Mouse (Mus musculus): Measurements from ENCODE around the gene Elmo1. TPM values are rescaled to one million over a fixed set of nuclear protein-coding genes. Genes with fewer than 3 reads are reported as not detected.

The Elmo1 gene
- polyA plus RNA-seq, 1 experiment, result 56.1 TPM

- TF ChIP-seq POLR2A (IDR thresholded peaks at IDR 0.05; ENCODE audit: extremely low read depth, insufficient read depth, low read length), result no peak
- Histone ChIP-seq H3K4me3 (ENCODE audit: insufficient read depth, low read length) (no peak overlapping the region), H3K4me1 (ENCODE audit: control insufficient read depth, insufficient read depth, low read length) (peaks cover 2% of the 10 kb centered on the region), H3K27ac (ENCODE audit: insufficient read depth, low read length) (no peak overlapping the region)
These were observed 217.0 kb downstream of the Elmo1 start for GRCm38 (mm10) chr13:20307381-20307780.

- Histone ChIP-seq H3K4me1 (ENCODE audit: control insufficient read depth, insufficient read depth, low read length) (peaks cover 1% of the 10 kb centered on the region; the same call in 1 of the 2 replicates), H3K4me3 (ENCODE audit: insufficient read depth, low read length) (no peak overlapping the region), H3K27ac (ENCODE audit: insufficient read depth, low read length) (no peak overlapping the region)
- TF ChIP-seq POLR2A (IDR thresholded peaks at IDR 0.05; ENCODE audit: extremely low read depth, insufficient read depth, low read length) (no peak), CTCF (IDR thresholded peaks at IDR 0.05; ENCODE audit: extremely low read depth, insufficient read depth, low read length) (peak; percentile 91)
These were observed 221.2 kb downstream of the Elmo1 start for GRCm38 (mm10) chr13:20311612-20312011.

GRCm38 (mm10) chr13:20313345-20313744 lies 222.9 kb downstream of the Elmo1 start:
- no peak overlapping the region for H3K4me3 ChIP-seq (ENCODE audit: insufficient read depth, low read length)
- peaks cover 1% of the 10 kb centered on the region; the same call in 1 of the 2 replicates for H3K4me1 ChIP-seq (ENCODE audit: control insufficient read depth, insufficient read depth, low read length)
- H3K27ac ChIP-seq (ENCODE audit: insufficient read depth, low read length), result no peak overlapping the region
- no peak for TF ChIP-seq CTCF (IDR thresholded peaks at IDR 0.05; ENCODE audit: extremely low read depth, insufficient read depth, low read length)
- no peak for TF ChIP-seq POLR2A (IDR thresholded peaks at IDR 0.05; ENCODE audit: extremely low read depth, insufficient read depth, low read length)

GRCm38 (mm10) chr13:20316139-20316538 lies 225.7 kb downstream of the Elmo1 start:
- no peak overlapping the region for H3K4me3 ChIP-seq (ENCODE audit: insufficient read depth, low read length)
- H3K4me1 ChIP-seq (ENCODE audit: control insufficient read depth, insufficient read depth, low read length), result peaks cover 1% of the 10 kb centered on the region; the same call in 1 of the 2 replicates
- TF ChIP-seq CTCF (IDR thresholded peaks at IDR 0.05; ENCODE audit: extremely low read depth, insufficient read depth, low read length), result no peak
- TF ChIP-seq POLR2A (IDR thresholded peaks at IDR 0.05; ENCODE audit: extremely low read depth, insufficient read depth, low read length), result no peak
- no peak overlapping the region for H3K27ac ChIP-seq (ENCODE audit: insufficient read depth, low read length)

- no peak overlapping the region for H3K27ac ChIP-seq (ENCODE audit: insufficient read depth, low read length)
- no peak overlapping the region for H3K4me3 ChIP-seq (ENCODE audit: insufficient read depth, low read length)
- H3K4me1 ChIP-seq (ENCODE audit: control insufficient read depth, insufficient read depth, low read length), result no peaks in the 10 kb centered on the region
- no peak for TF ChIP-seq POLR2A (IDR thresholded peaks at IDR 0.05; ENCODE audit: extremely low read depth, insufficient read depth, low read length)
- TF ChIP-seq CTCF (IDR thresholded peaks at IDR 0.05; ENCODE audit: extremely low read depth, insufficient read depth, low read length), result no peak
These were observed 228.3 kb downstream of the Elmo1 start for GRCm38 (mm10) chr13:20318615-20319219.

GRCm38 (mm10) chr13:20320232-20320631 lies 229.8 kb downstream of the Elmo1 start:
- Histone ChIP-seq H3K4me3 (ENCODE audit: insufficient read depth, low read length) (no peak overlapping the region), H3K4me1 (ENCODE audit: control insufficient read depth, insufficient read depth, low read length) (no peaks in the 10 kb centered on the region), H3K27ac (ENCODE audit: insufficient read depth, low read length) (no peak overlapping the region)
- TF ChIP-seq POLR2A (IDR thresholded peaks at IDR 0.05; ENCODE audit: extremely low read depth, insufficient read depth, low read length) (no peak), CTCF (IDR thresholded peaks at IDR 0.05; ENCODE audit: extremely low read depth, insufficient read depth, low read length) (peak; percentile 25; the same call in 1 of the 2 replicates)

- TF ChIP-seq POLR2A (IDR thresholded peaks at IDR 0.05; ENCODE audit: extremely low read depth, insufficient read depth, low read length) (no peak), CTCF (IDR thresholded peaks at IDR 0.05; ENCODE audit: extremely low read depth, insufficient read depth, low read length) (no peak)
- no peak overlapping the region for H3K27ac ChIP-seq (ENCODE audit: insufficient read depth, low read length)
- no peak overlapping the region for H3K4me3 ChIP-seq (ENCODE audit: insufficient read depth, low read length)
- no peaks in the 10 kb centered on the region for H3K4me1 ChIP-seq (ENCODE audit: control insufficient read depth, insufficient read depth, low read length)
These were observed 233.1 kb downstream of the Elmo1 start for GRCm38 (mm10) chr13:20323478-20323877.

GRCm38 (mm10) chr13:20327064-20327463 lies 236.7 kb downstream of the Elmo1 start:
- Histone ChIP-seq H3K4me3 (ENCODE audit: insufficient read depth, low read length) (no peak overlapping the region), H3K27ac (ENCODE audit: insufficient read depth, low read length) (no peak overlapping the region), H3K4me1 (ENCODE audit: control insufficient read depth, insufficient read depth, low read length) (no peaks in the 10 kb centered on the region)
- TF ChIP-seq POLR2A (IDR thresholded peaks at IDR 0.05; ENCODE audit: extremely low read depth, insufficient read depth, low read length), result no peak
- TF ChIP-seq CTCF (IDR thresholded peaks at IDR 0.05; ENCODE audit: extremely low read depth, insufficient read depth, low read length), result no peak

- Histone ChIP-seq H3K27ac (ENCODE audit: insufficient read depth, low read length) (no peak overlapping the region), H3K4me3 (ENCODE audit: insufficient read depth, low read length) (no peak overlapping the region), H3K4me1 (ENCODE audit: control insufficient read depth, insufficient read depth, low read length) (no peaks in the 10 kb centered on the region)
- no peak for TF ChIP-seq CTCF (IDR thresholded peaks at IDR 0.05; ENCODE audit: extremely low read depth, insufficient read depth, low read length)
These were observed 237.6 kb downstream of the Elmo1 start for GRCm38 (mm10) chr13:20327975-20328374.

- H3K27ac ChIP-seq (ENCODE audit: insufficient read depth, low read length), result no peak overlapping the region
- H3K4me3 ChIP-seq (ENCODE audit: insufficient read depth, low read length), result no peak overlapping the region
- no peaks in the 10 kb centered on the region for H3K4me1 ChIP-seq (ENCODE audit: control insufficient read depth, insufficient read depth, low read length)
- TF ChIP-seq CTCF (IDR thresholded peaks at IDR 0.05; ENCODE audit: extremely low read depth, insufficient read depth, low read length) (no peak), POLR2A (IDR thresholded peaks at IDR 0.05; ENCODE audit: extremely low read depth, insufficient read depth, low read length) (no peak)
These were observed 238.3 kb downstream of the Elmo1 start for GRCm38 (mm10) chr13:20328672-20329071.

Measured in cortical plate, adult 2 months (tissue).